Mouse (Mus musculus) ovary, adult 18-20 months (tissue): ENCODE measurements at regions not wholly inside any gene's neighbourhood (a gene's known extent, or its start where the extent isn't known, plus 50 kb on each side); places are given as distances from the start of the nearest gene placed in this dataset.
A peak's percentile ranks its signal among the peaks of the same experiment; 100 is the strongest.

Experiments
- DNase-seq: peaks from one replicate; pipeline ENCODE4 v3.0.0; 2022; ENCODE audit warnings: low spot score, mixed read lengths

DNA sequence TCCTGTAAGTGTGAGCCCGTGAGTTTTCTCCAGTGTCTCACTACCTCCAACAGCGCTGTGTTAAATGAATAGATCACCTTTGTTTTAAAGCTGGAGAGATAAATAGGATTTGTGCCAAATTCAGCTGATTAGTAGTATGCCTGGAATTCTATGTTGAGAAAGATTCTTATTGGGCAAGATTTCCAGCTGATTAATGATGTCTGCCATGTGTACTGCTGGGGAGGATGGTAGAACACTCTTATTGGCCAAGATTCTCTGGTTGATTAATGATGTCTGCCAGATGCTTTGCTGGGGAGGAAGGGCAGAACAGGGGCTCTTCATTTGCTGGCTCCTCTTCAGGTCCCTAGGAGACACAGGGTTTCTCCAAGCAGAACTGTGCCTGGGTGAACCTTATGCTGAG is 158.9 kb upstream of the Bmper start:
- no peak for DNase-seq

DNA sequence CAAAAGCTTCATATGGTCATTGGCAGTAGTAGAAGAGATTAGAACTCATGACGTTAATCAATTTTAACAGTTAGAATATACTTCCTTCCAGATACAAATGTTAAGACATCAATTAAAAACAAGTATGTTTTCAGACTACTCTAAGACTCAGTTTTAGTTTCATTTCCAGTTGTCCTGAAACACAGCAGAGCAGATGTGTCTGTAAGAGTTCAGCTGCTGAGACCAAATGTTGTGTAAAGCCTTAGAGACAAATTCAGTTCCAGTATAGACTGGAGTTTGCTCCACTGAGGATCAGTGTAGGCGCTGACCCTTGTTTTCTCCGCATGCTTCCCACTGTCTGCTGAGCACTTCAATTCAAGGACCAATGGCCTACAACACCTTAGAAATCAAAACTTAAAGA is 158.1 kb upstream of the Bmper start:
- DNase-seq, result no peak

DNA sequence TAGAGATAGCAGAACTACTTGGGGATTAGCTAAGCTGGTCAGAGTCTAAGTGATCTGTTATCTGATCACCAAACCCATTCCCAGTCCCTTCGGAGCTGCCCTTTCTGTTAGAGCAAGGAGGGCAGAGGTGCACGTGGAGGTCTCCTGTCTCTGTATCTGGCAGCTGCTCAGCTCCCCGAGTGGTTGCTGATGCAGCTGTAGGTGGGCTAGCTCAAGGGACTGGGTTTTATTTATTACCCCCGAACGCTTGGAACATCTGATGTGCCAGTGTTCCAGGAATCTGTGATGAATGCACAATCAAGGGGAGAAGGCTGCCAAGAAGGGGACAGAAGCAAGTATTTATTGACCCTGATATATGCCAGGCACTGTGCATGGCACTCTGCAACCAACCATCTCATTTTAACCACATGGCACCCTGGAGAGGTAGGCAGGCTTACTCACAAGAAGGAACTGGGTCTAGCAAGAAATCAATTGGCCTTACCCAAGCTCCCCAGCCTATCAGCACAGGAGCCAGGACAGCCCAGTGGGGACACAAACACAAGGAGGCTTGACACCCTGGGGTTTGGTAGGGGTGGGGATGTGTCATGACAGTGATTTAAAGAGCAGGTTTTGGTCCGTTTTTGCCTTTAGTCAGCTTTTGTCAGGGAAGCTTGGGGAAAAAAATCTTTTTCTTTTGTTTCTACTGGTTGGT is 154.6 kb upstream of the Bmper start:
- no peak for DNase-seq

DNA sequence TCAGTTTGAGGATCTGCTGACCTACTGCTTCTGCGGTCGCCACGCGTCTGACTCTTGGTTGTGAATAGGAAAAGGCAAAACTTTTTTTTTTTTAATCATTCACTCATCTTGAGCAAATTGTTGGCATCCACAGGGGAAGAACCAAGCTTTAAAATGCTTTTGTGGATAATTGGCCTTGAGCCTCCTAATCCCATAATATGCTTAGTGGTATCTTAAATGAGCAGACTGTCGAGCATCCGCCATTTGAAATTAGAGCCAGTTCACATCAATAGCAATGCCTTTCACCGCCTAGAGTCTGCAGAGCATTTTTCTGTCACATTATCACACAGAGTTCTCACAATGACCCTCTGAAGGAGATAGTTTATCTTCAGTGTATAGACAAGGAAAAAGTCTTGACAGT is 153.7 kb upstream of the Bmper start:
- no peak for DNase-seq

DNA sequence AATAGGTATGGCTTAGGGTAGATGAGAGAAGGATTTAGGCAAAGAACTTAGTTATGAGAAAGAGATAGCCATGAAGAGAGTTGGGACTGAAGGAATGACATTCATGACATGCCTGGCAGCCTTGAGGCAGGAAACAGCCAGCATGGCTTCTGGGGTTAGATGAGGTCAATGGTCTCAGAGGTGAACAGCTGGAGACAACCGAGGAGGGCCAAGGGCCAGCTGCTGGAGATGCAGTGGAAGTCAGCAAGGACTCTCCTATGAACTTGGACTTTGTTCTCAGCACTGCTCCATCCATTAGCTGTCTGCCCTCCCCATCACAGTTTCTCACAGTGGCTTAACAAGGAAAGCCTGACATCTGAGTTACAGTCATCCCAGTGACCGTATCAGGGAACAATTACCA is 151.9 kb upstream of the Bmper start:
- DNase-seq, result no peak

DNA sequence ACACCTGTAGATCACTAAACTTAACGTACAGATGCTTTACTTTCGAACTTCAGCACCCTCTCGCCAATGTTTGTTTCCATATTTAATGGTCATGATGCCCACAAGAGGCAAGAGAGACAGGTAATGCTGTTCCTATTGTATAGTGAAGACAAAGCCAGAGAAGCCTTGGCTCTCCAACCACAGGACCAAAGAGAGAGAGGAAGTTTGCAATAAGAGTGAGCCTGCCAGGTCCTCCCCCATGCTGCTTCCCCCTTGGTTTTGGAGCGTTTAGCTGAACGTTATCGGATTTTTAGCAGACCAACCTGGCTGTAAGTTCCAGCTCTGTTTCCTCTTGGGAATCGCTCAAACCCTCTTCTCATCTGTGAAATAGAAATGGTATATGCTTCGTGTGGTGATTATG is 150.1 kb upstream of the Bmper start:
- no peak for DNase-seq

DNA sequence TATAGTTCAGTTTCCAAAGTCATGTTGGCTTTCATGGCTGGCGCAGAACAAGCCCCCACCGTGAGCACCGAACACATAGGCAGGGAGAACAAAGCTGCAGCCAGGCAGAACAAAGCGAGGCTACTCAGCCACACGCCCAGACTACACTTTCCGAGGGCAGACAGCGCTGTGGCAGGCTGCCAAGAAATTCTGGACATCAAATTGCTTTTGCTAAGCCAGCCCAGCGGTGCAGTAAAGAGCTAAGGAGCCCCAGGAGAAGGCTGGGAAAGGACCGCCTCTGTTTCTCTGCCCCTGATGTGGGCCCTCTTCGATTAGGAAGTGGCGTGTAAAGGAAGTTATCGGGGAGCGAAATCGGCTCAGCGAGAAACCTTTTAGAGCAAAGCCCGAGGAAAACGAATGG is 139.3 kb upstream of the Bmper start:
- DNase-seq, result peak; percentile 83

DNA sequence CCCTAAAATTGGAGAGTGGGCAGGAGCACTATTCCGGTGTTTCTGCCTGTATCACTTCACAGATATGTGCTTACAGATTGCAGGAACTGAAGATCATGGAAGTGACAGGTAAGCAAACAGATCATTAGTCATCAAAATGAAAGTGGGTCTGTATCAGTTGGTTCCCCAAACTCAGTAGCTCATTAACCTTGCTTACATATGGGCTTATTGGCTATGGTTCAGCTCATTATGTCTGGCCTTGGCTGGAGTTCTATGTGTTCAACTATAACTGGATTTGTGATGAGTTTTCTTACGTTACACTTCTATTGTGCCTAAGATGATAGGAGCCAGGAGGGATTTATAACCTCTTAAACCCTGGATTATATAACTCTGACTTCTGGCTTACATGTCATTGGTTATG is 133.5 kb upstream of the Bmper start:
- no peak for DNase-seq

DNA sequence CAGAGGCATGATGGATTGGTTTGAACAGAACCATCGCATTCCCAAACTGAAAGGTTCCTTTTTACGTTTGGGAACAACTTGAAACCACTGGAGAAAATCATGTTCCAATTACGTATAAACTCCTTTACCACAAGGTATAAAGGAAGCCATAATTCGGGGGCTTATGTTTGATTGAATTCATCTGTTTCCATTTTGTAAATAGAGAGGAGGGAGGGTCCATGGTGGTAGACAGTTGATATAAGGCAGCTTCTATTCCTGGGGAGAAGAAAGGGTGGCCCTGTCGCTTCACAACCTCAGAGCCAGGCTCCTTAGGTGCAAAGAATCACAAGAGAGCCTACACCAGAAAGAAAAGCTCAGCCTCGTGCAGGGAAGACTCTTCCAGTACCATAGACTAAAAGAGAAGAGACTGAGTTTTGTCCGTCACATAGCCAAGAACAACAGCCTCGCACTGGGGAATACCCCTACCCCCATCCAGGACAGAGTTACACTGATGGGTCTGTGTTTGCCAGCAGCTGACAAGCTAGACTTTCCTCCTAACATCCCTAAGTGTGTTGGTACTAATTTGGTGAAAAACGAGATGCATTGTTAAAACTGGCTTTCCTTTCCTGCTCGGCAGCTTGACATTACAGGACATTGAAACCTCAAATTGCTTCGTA is 125.6 kb upstream of the Bmper start:
- DNase-seq, result no peak

DNA sequence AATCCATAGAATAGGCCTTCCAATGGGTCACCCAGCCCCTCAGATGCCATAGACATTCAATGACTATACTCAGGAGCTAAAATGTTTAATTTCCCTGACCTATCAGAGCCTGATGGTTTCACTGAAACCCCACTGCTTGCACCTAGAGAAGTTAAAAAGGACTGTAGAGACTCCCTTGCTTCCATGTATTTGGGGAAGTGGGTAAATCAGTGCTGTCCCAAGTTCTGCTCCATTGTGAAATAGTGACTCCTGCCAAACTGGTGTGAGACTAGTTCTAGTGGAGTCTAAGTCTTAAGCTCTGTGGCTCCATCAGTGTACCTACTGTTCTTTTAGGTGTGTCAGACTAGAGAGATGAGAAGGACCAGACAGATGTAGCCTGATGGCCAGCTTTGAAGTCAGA is 121.3 kb upstream of the Bmper start:
- no peak for DNase-seq

DNA sequence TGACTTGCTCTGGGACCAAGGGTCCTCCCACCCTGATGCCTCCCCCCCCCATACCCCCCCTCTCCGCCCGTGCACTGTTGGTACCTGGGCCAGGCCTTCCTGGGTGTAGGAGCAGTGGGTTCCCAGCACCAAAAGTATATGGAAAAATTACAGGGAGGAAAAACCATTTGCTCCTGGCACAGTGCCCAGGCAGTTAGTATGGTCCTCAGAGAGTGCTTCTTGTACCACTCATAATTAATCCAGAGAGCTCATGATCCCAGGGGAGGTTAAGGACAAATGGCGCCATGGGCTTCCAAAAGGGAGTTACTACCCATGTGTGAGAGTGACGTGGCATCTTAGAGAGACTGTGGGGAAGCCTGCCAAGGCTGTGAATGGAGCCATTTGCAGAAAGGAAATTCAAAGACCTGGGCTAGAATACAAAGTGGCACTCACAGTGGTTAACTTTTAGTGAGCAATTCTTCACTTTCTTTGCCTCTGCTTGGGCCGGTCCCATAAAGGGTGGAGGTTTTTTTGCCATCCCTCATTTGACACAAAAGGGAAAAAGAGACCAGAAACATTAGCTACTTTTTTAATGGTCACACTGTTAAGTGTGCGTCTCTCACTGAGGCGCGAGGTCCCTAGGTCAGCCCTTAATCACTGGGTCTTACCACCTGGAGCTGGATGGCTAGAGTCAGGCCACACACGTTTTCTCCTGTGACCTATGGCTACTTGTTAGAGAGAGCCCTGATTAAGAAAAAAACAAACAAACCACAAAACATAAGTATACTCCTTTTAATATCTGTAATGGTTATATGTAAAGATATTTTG is 120.7 kb upstream of the Bmper start:
- no peak for DNase-seq

DNA sequence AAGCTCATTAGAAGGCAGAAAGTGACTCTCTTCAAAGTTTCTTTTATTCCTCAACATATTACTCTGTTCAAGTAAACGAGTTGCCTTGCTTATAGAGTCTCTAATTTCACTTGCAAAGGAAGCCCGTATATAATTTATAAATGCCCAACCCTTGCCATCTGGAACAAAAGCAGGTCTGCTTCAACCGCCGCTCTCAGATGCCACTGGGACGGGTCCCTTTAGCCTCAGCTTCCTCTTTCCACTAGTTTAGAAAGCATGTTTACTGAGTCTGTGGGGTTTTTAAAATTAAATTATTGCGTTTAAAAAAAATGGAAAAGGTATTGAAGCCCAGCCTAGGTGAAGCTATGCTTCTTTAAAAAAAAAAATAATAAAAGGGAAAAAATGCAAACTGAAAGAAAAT is 111.4 kb upstream of the Bmper start:
- DNase-seq, result no peak

DNA sequence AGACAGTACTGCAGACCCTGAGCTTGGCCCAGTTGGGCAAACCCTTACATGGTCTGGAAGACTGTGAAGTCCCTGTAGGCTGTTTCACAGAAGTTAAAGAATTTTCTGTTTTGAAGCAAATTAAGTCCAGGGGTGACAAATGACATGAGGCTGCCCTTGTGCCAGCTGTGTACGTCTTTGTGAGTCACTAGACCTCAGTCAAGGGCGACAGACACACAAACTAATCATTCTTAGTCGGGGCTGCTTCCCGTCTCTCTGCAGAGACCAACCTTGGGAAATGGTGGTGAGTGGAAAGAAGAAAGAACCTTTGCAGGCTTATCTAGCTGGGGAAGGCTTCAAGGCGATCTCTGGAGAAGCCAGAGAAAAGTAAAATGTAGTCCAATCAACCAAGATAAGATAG is 107.8 kb upstream of the Bmper start:
- peak; percentile 54 for DNase-seq

DNA sequence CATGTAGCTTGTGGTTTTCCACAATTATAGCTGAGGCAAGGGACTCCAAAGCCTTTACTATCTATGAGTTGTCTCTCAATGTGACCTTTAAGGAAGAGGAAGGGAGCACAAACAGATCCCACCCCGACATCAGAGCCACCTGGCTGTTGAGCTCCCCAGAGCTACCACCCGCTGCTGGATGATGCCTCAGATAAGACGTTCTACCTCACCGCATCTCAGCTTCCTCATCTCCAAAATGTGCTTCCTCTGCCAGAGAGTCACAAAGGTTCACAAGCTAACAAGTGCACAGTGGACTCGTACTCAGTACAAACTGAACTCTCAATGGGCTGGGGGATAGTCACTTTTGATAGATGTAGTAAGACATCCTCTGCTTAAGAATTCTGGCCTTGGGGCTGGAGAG is 107.3 kb upstream of the Bmper start:
- DNase-seq, result no peak

DNA sequence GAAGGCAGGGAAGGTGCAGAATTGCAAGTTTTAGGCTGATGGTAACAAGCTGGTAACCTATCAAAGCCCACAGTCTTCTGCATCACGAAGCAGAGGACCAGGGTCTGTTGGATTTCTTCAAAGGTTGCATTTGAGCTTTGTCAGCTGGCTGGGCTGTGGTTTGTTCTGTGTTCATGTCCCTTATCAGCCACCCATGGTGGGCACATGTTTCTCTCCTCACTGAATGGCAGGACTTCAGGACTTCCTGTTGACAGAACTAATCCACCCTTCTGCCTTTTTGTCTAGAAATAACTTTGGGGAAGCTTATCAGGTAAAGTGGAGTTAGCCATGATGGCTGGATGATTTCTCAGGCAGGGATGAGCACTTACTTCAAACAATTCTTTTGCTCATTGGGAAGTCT is 106.6 kb upstream of the Bmper start:
- no peak for DNase-seq

DNA sequence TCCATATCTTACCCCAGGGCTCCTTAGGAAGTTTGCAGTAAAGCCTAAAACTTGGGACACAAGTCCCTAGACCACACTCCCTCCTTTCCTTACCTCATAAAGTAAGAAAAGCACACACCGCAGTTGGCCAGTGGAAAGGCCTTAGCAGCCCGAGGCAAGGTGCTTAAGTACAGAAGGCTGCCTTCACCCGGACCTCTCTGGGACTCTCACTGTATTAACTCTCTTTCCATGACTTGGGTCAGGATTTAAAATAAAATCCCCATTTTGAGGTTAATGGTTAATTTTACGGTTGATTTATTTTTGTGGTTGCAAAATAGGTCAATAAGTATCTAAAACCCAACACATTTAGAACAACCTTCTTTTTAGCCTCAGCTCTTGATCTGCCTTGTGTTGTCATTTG is 103.1 kb upstream of the Bmper start:
- DNase-seq, result no peak

DNA sequence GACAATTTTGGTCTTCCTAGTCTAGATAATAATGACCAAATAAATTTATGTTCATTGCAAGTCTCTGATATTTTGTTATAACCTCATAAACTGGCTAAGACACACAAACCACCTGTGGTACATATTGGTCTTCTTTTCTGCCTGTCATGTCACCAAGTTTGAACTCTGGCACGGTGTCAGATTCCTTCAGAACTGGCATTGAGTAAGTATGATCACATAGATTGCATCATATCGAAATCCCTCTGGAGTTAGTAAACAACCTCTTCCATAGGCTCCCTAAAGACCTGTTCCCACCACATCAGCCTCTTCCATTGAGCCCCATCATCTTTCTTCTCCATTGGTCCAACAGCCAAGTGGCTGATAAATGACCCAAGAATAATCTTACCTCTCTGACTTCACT is 102.1 kb upstream of the Bmper start:
- DNase-seq, result no peak

DNA sequence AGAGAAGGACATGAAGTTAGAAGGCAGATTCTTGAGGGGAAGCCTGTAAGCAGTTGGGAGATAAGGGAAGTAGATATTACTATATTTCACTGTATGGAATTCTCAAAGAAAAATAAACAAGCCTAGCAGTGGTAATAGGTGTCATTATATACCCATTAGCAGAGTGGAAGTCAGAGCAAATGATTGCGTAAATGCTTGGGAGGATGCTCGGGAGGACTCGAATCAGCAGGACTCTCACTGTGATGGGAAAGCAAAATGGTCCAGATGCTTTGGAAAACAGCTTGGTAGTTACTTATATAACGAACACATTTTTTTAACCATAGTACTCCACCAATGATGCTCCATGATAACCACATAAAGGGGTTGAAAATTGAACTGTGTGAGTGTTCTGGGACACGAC is 100.4 kb upstream of the Bmper start:
- no peak for DNase-seq

DNA sequence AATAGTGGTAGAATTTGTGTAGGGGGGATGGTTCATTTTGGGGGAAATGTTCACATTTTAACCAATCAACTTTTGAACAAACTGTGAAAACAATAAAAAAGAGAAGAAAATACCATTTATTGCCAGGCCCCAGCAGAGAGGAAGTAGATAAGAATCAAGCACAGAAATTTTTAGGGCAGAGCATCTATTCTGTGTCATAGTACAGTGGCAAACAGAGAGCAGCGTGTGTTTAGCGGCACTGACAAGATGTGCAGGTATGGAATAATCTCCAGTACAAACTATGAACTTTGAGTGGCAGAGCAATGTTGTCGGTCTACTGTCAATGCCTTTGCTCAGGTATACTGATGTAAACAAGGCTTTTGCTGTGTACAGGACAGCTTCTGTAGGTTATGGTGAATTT is 99.4 kb upstream of the Bmper start:
- no peak for DNase-seq

DNA sequence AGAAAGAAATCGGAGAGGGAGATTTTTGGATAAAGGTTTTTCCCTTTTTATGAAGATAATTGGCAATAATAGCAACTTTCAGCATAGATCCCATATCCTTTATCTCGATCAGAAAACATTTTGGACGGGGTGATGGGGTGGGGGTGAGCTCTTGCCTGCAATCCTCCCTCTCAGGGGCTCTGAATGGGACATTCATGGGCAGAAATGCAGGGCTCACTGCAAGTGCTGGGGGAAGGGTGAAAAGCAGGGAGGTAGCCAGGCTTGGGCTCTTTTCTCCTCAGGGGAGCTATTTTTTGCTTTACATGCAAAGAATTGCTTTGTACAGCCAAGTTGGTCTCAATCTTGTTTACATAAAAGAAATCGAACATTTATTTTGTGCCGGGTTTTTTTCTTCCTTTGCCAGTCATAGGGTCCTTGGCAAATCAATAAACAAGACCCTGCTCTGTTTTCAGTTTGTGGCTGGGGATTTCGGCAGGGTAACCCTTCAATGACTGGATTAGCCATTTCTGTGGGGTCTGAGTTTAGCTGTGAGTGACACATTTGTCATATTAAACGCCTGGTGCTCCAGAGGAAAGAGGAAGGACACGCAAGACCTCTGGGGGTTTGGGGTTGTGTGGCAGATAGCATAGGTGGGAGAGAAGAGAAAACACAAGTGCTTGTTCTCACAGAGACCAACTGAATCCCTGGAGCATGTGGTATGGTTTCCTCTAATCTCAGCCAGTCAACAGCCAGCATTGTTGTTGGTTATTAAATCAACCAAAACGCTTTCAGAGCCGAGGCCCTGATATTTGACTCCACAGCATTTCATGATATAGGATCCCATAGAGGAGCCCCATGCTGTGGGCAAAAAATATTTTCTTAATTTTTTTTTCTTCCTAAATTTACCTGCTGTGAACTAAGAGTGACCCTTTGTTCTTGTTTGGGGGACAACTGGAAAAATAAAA is 96.8 kb upstream of the Bmper start:
- no peak for DNase-seq

DNA sequence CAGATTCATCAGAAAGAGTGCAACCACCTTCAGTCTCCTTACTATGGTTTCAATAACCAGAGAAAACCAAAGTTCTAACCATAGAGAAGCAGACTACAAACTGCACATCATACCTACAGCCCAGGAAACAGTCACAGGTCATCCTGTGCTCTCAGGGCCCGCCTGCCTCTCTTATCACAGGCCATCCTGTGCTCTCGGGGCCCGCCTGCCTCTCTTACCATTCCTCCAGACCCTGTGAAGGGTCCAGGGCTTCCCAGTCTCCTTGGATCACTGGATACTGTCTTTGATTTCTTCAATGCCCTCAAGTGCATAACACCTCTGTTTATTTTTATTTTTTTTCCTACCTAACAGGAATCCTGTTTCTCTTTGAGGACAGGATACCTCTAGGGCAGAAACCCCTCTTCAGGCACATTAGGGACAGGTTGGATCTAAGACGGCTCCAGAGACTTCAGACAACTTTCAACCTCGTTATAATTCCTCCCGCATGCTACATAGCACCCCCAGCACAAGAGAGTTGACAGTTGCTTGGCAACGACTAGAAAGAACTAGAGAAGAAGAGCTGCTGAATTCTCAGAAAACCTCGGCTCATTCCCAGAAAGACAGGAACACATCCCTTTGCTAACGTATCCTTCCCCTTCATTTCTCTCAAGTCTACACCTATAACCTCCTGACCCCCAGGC is 95.4 kb upstream of the Bmper start:
- no peak for DNase-seq

DNA sequence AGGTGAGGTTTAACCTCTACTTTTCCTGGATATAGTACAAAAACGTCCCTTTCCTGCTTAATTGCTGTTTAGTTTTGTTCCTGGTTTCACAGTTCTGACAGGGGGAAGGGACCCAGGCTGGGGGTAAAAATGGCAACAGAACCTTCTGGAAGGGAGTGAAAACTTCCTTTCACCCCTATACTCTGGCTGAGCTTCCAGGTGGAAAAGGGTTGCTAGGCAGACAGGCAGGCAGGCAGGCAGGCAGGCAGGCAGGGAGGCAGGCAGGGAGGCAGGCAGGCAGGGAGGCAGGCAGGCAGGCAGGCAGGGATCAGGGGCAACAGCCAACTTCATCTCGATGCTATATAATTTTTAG is 94.9 kb upstream of the Bmper start:
- DNase-seq, result no peak
